Mouse (Mus musculus): Measurements from ENCODE around the gene Rab6a. TPM values are rescaled to one million over a fixed set of nuclear protein-coding genes. Genes with fewer than 3 reads are reported as not detected.

The Rab6a gene
- polyA plus RNA-seq, 1 experiment from 2014 or later = 209 TPM

GRCm38 (mm10) chr7:100608910-100609309 lies 1.7 kb downstream of the Rab6a start:
- H3K27ac ChIP-seq (ENCODE audit: low read length) = peak overlapping the region; percentile 99
- H3K9me3 ChIP-seq (ENCODE audit: control insufficient read depth, low read length) = no peaks in the 10 kb centered on the region
- H3K4me3 ChIP-seq (replicated peaks; ENCODE audit: low read length) = peak overlapping the region; percentile 93
- peak overlapping the region; percentile 77 for H3K4me2 ChIP-seq (ENCODE audit: low read length)
- no peaks in the 10 kb centered on the region; the same call in 1 of the 2 replicates for H3K27me3 ChIP-seq (replicated peaks; ENCODE audit: control insufficient read depth, insufficient read depth, low read length)
- WGBS = 24% methylated on average over 4 of the region's 4 CpGs
- H3K9ac ChIP-seq (replicated peaks; ENCODE audit: low read depth, low read length) = peak overlapping the region; percentile 100
- no peaks in the 10 kb centered on the region for H3K36me3 ChIP-seq (ENCODE audit: control insufficient read depth, insufficient read depth)
- H3K4me1 ChIP-seq (replicated peaks; ENCODE audit: control insufficient read depth, insufficient read depth, low read length) = peaks cover 8% of the 10 kb centered on the region
- no peak for ATAC-seq

GRCm38 (mm10) chr7:100616121-100616857 lies 9.1 kb downstream of the Rab6a start:
- Histone ChIP-seq H3K9me3 (ENCODE audit: control insufficient read depth, low read length) (no peaks in the 10 kb centered on the region), H3K4me1 (replicated peaks; ENCODE audit: control insufficient read depth, insufficient read depth, low read length) (no peaks in the 10 kb centered on the region), H3K27ac (ENCODE audit: low read length) (no peak overlapping the region), H3K36me3 (ENCODE audit: control insufficient read depth, insufficient read depth) (no peaks in the 10 kb centered on the region), H3K9ac (replicated peaks; ENCODE audit: low read depth, low read length) (no peak overlapping the region), H3K4me3 (replicated peaks; ENCODE audit: low read length) (no peak overlapping the region), H3K4me2 (ENCODE audit: low read length) (no peak overlapping the region), H3K27me3 (replicated peaks; ENCODE audit: control insufficient read depth, insufficient read depth, low read length) (no peaks in the 10 kb centered on the region)
- WGBS = 91% methylated on average over 4 of the region's 4 CpGs
- ATAC-seq = no peak

GRCm38 (mm10) chr7:100622277-100622676 lies 15.1 kb downstream of the Rab6a start:
- Histone ChIP-seq H3K27ac (ENCODE audit: low read length) (no peak overlapping the region), H3K4me1 (replicated peaks; ENCODE audit: control insufficient read depth, insufficient read depth, low read length) (no peaks in the 10 kb centered on the region), H3K4me3 (replicated peaks; ENCODE audit: low read length) (no peak overlapping the region), H3K9ac (replicated peaks; ENCODE audit: low read depth, low read length) (no peak overlapping the region), H3K9me3 (ENCODE audit: control insufficient read depth, low read length) (no peaks in the 10 kb centered on the region), H3K4me2 (ENCODE audit: low read length) (no peak overlapping the region), H3K36me3 (ENCODE audit: control insufficient read depth, insufficient read depth) (peaks cover 2% of the 10 kb centered on the region; the same call in 1 of the 2 replicates), H3K27me3 (replicated peaks; ENCODE audit: control insufficient read depth, insufficient read depth, low read length) (no peaks in the 10 kb centered on the region)
- ATAC-seq = no peak
- 83% methylated on average over 2 of the region's 2 CpGs for WGBS

GRCm38 (mm10) chr7:100624538-100624937 lies 17.3 kb downstream of the Rab6a start:
- no peak overlapping the region for H3K27ac ChIP-seq (ENCODE audit: low read length)

GRCm38 (mm10) chr7:100637657-100638056 lies 30.4 kb downstream of the Rab6a start:
- Histone ChIP-seq H3K4me1 (replicated peaks; ENCODE audit: control insufficient read depth, insufficient read depth, low read length) (no peaks in the 10 kb centered on the region), H3K4me2 (ENCODE audit: low read length) (no peak overlapping the region), H3K9ac (replicated peaks; ENCODE audit: low read depth, low read length) (no peak overlapping the region), H3K27ac (ENCODE audit: low read length) (no peak overlapping the region), H3K9me3 (ENCODE audit: control insufficient read depth, low read length) (no peaks in the 10 kb centered on the region), H3K27me3 (replicated peaks; ENCODE audit: control insufficient read depth, insufficient read depth, low read length) (no peaks in the 10 kb centered on the region), H3K36me3 (ENCODE audit: control insufficient read depth, insufficient read depth) (peaks cover 3% of the 10 kb centered on the region), H3K4me3 (replicated peaks; ENCODE audit: low read length) (no peak overlapping the region)
- 6% methylated on average over 1 of the region's 1 CpGs for WGBS
- ATAC-seq = no peak

More at GRCm38 (mm10) chr7:100624538-100624937, 17.3 kb downstream of the Rab6a start:
- no peaks in the 10 kb centered on the region for H3K27me3 ChIP-seq (replicated peaks; ENCODE audit: control insufficient read depth, insufficient read depth, low read length)
- no peaks in the 10 kb centered on the region for H3K9me3 ChIP-seq (ENCODE audit: control insufficient read depth, low read length)
- no peak overlapping the region for H3K4me3 ChIP-seq (replicated peaks; ENCODE audit: low read length)
- 92% methylated on average over 3 of the region's 3 CpGs for WGBS
- H3K4me2 ChIP-seq (ENCODE audit: low read length) = no peak overlapping the region
- no peak for ATAC-seq
- no peaks in the 10 kb centered on the region for H3K4me1 ChIP-seq (replicated peaks; ENCODE audit: control insufficient read depth, insufficient read depth, low read length)
- no peak overlapping the region for H3K9ac ChIP-seq (replicated peaks; ENCODE audit: low read depth, low read length)
- peaks cover 2% of the 10 kb centered on the region; the same call in 1 of the 2 replicates for H3K36me3 ChIP-seq (ENCODE audit: control insufficient read depth, insufficient read depth)

- no peak overlapping the region for H3K4me3 ChIP-seq (replicated peaks; ENCODE audit: low read length)
- no peak overlapping the region for H3K9ac ChIP-seq (replicated peaks; ENCODE audit: low read depth, low read length)
- ATAC-seq = no peak
- 91% methylated on average over 4 of the region's 4 CpGs for WGBS
- no peaks in the 10 kb centered on the region for H3K27me3 ChIP-seq (replicated peaks; ENCODE audit: control insufficient read depth, insufficient read depth, low read length)
- H3K4me1 ChIP-seq (replicated peaks; ENCODE audit: control insufficient read depth, insufficient read depth, low read length) = no peaks in the 10 kb centered on the region
- no peaks in the 10 kb centered on the region for H3K9me3 ChIP-seq (ENCODE audit: control insufficient read depth, low read length)
- H3K36me3 ChIP-seq (ENCODE audit: control insufficient read depth, insufficient read depth) = no peaks in the 10 kb centered on the region
- no peak overlapping the region for H3K4me2 ChIP-seq (ENCODE audit: low read length)
- no peak overlapping the region for H3K27ac ChIP-seq (ENCODE audit: low read length)
Observed at GRCm38 (mm10) chr7:100642413-100642812, 35.2 kb downstream of the Rab6a start.

- Histone ChIP-seq H3K4me1 (replicated peaks; ENCODE audit: control insufficient read depth, insufficient read depth, low read length) (no peaks in the 10 kb centered on the region), H3K4me2 (ENCODE audit: low read length) (no peak overlapping the region), H3K4me3 (replicated peaks; ENCODE audit: low read length) (no peak overlapping the region), H3K27ac (ENCODE audit: low read length) (no peak overlapping the region), H3K27me3 (replicated peaks; ENCODE audit: control insufficient read depth, insufficient read depth, low read length) (no peaks in the 10 kb centered on the region), H3K36me3 (ENCODE audit: control insufficient read depth, insufficient read depth) (no peaks in the 10 kb centered on the region), H3K9ac (replicated peaks; ENCODE audit: low read depth, low read length) (no peak overlapping the region), H3K9me3 (ENCODE audit: control insufficient read depth, low read length) (no peaks in the 10 kb centered on the region)
- ATAC-seq = peak; percentile 12; the same call in 1 of the 2 replicates
- 35% methylated on average over 3 of the region's 3 CpGs for WGBS
Observed at GRCm38 (mm10) chr7:100645147-100645546, 37.9 kb downstream of the Rab6a start.

- 93% methylated on average over 4 of the region's 4 CpGs for WGBS
- no peak for ATAC-seq
- Histone ChIP-seq H3K9me3 (ENCODE audit: control insufficient read depth, low read length) (no peaks in the 10 kb centered on the region), H3K27me3 (replicated peaks; ENCODE audit: control insufficient read depth, insufficient read depth, low read length) (no peaks in the 10 kb centered on the region), H3K36me3 (ENCODE audit: control insufficient read depth, insufficient read depth) (no peaks in the 10 kb centered on the region), H3K27ac (ENCODE audit: low read length) (no peak overlapping the region), H3K9ac (replicated peaks; ENCODE audit: low read depth, low read length) (no peak overlapping the region), H3K4me3 (replicated peaks; ENCODE audit: low read length) (no peak overlapping the region), H3K4me2 (ENCODE audit: low read length) (no peak overlapping the region), H3K4me1 (replicated peaks; ENCODE audit: control insufficient read depth, insufficient read depth, low read length) (peaks cover 4% of the 10 kb centered on the region)
Observed at GRCm38 (mm10) chr7:100649095-100649494, 41.9 kb downstream of the Rab6a start.

- no peak overlapping the region for H3K9ac ChIP-seq (replicated peaks; ENCODE audit: low read depth, low read length)
- H3K4me2 ChIP-seq (ENCODE audit: low read length) = no peak overlapping the region
- no peak overlapping the region for H3K27ac ChIP-seq (ENCODE audit: low read length)
- H3K4me1 ChIP-seq (replicated peaks; ENCODE audit: control insufficient read depth, insufficient read depth, low read length) = peaks cover 6% of the 10 kb centered on the region
- 78% methylated on average over 8 of the region's 8 CpGs for WGBS
- H3K4me3 ChIP-seq (replicated peaks; ENCODE audit: low read length) = no peak overlapping the region
- no peak for ATAC-seq
- H3K9me3 ChIP-seq (ENCODE audit: control insufficient read depth, low read length) = no peaks in the 10 kb centered on the region
- H3K36me3 ChIP-seq (ENCODE audit: control insufficient read depth, insufficient read depth) = no peaks in the 10 kb centered on the region
- H3K27me3 ChIP-seq (replicated peaks; ENCODE audit: control insufficient read depth, insufficient read depth, low read length) = no peaks in the 10 kb centered on the region
Observed at GRCm38 (mm10) chr7:100649826-100650225, 42.6 kb downstream of the Rab6a start.

Data from forebrain, embryonic 16.5 days (tissue).